Mouse (Mus musculus): ENCODE results near the gene Trim28. TPM values are rescaled to one million over a fixed set of nuclear protein-coding genes. Genes with fewer than 3 reads are reported as not detected.

Gene Trim28
- total RNA-seq (2021), result 100 to 1,000 TPM; 148 to 165 TPM

DNA sequence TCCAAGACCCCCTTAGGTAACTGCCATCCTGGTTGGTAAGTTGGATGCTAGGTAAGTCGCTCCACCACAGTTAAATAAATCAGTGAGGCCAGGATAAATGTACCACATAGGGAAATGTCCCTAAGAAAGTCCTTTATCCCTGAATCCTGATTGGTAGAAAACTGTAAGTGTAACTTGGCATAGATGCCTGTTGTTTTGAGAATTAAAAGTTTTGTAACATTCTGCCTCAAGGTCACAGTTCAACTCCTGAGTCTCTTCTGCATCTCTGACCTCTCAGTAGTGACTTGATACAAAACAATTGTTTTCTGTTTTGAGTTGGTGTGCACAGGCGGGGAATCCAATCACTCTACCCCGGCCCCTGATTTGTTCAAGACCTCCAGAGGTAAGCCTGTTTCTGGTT lies at the start of gene Trim28:
TSS of gene Trim28 (plus strand) at position 264 of the 400 bp plus-strand sequence.
- intact Hi-C loops (cut with DNase I), result no loop called here
- no peak for DNase-seq

DNA sequence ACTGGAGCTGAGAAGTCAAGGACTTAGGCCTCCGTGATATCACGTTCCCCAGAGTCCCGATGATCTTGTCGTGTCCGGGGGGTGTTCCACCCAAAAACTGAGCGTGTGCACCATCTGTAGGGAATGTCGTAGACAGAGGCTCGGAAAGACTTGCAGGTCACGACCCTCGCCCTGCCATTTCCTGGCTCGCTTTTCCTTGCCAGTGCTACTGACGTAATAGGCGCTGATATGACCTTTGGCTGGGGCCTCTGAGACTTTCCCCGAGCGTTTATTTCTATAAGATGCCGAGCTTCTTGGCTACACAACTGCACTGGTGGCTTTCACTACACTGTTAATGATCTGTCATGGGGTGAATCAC lies 49.1 kb upstream of the Trim28 start:
- DNase-seq, result no peak
- intact Hi-C loops (cut with DNase I), result loop anchor here (2.0 kb wide), 2 partner anchors 15 to 27 kb away; partner anchors contain the start of genes Rps5 and Zfp324

DNA sequence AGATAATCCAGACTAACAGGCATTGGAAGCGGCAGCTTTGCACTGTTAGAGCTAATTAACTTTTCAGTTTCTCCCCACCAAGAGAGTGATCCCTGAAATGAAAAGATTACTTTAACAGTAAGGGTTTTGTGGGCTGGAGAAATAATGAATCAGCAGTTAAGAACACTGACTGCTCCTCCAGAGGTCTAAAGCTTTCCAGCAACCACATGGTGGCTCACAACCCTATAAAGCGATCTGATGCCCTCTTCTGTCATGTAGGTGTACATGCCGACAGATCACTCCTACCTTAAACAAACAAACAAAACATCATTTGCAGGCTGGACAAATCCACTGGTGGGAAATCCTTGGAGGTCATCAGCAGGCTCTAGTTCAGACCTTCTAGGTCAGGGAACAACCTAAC lies 44.0 kb upstream of the Trim28 start:
- no peak for DNase-seq
- intact Hi-C loops (cut with DNase I), result no loop called here

GRCm38 (mm10) chr7:12957511-12957910 lies 41.4 kb upstream of the Trim28 start:
- no peak for DNase-seq
- intact Hi-C loops (cut with DNase I), result no loop called here

DNA sequence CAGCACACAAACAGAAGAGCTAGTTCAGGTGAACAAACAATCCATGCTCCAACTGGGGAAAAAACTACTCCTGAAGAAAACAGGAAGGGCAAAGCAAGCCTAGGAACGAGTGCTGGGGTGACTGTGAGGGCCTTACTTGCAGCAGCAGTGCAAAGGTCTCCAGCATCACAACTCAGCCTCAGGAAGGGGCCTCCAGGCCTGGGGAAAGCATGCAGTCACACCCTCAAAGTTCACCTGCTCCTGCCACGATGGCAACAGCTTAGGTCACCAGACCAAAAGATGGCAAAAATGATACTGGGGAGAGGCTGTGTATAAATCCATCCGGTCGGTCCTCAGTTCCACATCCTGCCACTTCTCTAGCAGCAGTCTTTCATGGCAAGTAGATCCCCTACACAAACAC lies 40.0 kb upstream of the Trim28 start:
- intact Hi-C loops (cut with DNase I), result no loop called here
- no peak for DNase-seq

GRCm38 (mm10) chr7:12959718-12960117 lies 39.2 kb upstream of the Trim28 start:
- intact Hi-C loops (cut with DNase I), result loop anchor here (5.0 kb wide), 1 partner anchor 37 kb away; the partner anchor contains the start of gene Rps5
- no peak for DNase-seq

DNA sequence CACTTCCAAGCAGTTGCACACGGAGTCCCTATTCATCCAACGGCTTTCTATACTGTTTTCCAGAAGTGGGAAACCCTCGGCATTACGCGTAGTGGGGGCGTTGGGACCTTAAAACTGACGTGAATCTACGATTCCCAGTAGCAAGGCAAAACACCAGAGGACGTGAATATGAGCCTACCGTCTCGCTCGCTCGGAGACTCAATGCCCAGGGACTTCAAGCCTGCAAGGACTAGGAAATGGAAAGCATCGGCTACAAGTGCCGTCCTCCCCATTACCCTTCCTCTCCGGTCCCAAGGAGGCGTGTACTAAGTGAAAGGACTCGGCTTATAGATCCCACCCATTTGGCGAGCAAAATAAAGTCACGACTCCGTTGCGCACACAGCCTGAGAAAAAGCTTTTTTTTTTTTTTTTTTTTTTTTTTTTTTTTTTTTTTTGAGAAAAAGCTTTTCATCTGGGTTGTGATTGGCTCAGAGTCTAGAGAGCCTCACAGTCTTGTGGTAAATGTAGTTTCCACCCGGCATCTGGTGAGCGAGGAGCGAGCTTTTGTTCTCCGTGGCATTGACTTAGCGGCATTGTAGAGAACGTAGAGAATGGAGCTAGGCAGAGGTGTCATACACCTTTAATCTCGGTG lies 37.3 kb upstream of the Trim28 start:
- DNase-seq, result peak; percentile 63 to 66
- intact Hi-C loops (cut with DNase I), result loop anchor here (5.0 kb wide), 1 partner anchor 39 kb away; the partner anchor contains the start of gene Rps5

- intact Hi-C loops (cut with DNase I), result loop anchor here (1.0 to 2.0 kb wide), 2 partner anchors 12 to 17 kb away; partner anchors contain the start of gene Zfp446
- peak; percentile 93 for DNase-seq
These were observed 33.2 kb upstream of the Trim28 start, which contains the start of gene Zfp324 for GRCm38 (mm10) chr7:12965678-12966091. TSS of gene Zfp324 (plus strand) at chr7:12965838.

- intact Hi-C loops (cut with DNase I), result no loop called here
- DNase-seq, result peak; percentile 68 to 70
These were observed 32.6 kb upstream of the Trim28 start for GRCm38 (mm10) chr7:12966104-12966845.

DNA sequence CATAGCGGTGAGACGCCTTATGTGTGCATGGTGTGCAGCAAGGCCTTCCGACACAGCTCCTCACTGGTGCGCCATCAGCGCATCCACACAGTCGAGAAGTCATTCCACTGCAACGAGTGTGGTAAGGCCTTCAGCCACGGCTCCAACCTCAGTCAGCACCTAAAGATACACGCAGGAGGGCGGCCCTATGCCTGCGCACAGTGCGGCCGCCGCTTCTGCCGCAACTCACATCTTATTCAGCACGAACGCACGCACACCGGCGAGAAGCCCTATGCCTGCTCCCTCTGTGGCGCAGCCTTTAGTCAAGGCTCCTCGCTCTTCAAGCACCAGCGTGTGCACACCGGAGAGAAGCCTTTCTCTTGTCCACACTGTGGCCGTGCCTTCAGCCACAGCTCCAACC lies 28.0 kb upstream of the Trim28 start:
- no peak for DNase-seq
- intact Hi-C loops (cut with DNase I), result no loop called here

DNA sequence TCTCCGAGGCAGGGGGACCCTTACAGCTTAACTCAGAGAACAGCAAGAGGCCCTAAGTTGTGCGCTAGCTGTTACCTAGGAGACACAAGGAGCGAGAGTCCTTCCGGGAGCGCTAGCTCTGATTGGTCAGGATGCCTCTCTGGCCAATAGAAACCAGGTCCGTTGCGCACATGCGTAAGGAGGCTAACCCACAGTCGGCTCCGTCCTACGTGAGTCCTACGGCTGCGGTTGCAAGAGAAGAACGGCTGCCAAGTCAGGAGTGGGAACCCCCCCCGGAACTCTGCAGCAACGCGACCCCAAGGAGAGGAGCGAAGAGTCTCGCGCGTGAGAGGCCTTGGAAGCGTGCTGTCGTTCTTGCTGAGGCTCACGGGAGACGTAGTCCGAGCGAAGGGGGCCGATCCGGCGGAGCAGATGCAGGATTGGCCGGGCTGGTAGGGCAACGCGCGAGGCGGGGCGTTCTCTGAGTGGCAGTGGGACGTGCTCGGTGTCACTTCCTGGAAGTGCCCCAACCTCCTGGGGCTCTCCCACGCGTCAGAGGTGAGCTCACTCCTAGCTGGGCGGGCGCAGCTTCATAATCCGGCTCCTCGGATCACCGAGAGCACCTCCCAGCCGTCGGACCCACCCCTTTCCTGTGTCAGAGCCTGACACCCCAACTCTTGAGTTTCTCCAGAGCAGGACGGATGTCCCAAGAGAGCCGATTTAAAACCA lies 21.1 kb upstream of the Trim28 start, which contains the start of gene Zfp446:
TSS of gene Zfp446 (plus strand) at position 167 of the 708 bp plus-strand sequence.
- peak; percentile 99 for DNase-seq
- intact Hi-C loops (cut with DNase I), result loop anchor here (1.0 to 5.0 kb wide), 3 partner anchors 13 to 59 kb away; partner anchors contain the start of genes Ube2m and Zfp324

GRCm38 (mm10) chr7:12978931-12979722 lies 19.8 kb upstream of the Trim28 start:
- peak in 1 of 2 experiments; percentile 19 for DNase-seq
- intact Hi-C loops (cut with DNase I), result loop anchor here (2.0 to 5.0 kb wide), 2 partner anchors 30 to 58 kb away; partner anchors contain the start of gene Ube2m

DNA sequence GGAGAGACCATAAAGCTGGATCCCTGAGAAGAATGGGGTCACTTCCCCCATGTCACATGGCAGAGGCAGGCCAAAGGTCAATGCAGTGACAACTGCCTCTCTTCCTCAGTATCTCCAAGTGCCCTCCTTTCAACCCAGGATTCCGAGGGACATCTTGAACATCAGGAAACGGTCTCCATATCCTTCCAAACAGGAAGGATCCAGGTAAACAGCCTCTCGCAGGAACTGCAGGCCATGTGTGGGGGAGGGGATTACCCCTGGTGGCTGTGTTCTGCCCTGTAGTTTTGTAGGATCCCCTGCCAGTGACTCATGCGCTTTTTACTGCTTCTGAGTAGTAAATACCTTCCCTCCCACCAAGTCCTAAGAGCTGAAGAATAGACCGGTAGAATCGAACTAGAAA lies 19.1 kb upstream of the Trim28 start:
- intact Hi-C loops (cut with DNase I), result loop anchor here (2.0 to 5.0 kb wide), 2 partner anchors 29 to 58 kb away; partner anchors contain the start of gene Ube2m
- no peak for DNase-seq

DNA sequence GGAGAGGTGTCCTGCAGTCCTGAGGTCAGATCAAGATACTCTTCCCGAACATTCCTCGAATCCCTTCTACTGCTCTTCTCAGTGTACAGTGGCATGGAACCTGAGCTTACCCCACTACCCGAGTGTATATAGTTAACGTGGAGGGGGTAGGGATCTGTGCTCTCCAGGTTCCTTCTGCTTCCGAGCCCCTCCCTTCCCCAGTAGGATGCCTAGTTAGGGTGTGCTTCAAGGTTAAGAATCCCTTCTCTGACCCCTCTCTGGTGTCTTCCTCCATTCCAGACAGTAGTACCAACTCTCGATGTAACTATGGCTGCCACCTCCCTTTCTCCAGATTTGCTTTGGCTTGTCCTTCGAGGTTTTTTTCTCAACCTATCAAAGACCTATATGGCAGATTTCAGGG lies 18.6 kb upstream of the Trim28 start:
- DNase-seq, result no peak
- intact Hi-C loops (cut with DNase I), result no loop called here

GRCm38 (mm10) chr7:12985724-12986123 lies 13.2 kb upstream of the Trim28 start:
- intact Hi-C loops (cut with DNase I), result loop anchor here (2.0 kb wide), 1 partner anchor 61 kb away; no protein-coding TSS in a partner anchor
- no peak for DNase-seq

DNA sequence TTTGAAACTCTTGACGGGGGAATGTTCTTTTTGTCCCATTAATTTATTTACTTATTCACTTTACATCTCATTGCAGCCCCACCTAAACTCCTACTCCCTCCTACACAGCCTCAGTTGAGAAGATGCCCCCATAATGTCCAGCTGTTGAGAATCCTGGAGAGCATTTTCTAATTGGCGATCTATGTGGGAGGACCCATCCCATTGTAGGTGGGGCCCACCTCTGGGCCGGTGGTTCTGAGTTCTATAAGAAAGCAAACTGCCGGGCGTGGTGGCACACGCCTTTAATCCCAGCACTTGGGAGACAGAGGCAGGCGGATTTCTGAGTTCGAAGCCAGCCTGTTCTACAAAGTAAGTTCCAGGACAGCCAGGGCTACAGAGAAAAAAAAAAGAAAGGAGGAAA lies 12.0 kb upstream of the Trim28 start:
- DNase-seq, result no peak
- intact Hi-C loops (cut with DNase I), result no loop called here

DNA sequence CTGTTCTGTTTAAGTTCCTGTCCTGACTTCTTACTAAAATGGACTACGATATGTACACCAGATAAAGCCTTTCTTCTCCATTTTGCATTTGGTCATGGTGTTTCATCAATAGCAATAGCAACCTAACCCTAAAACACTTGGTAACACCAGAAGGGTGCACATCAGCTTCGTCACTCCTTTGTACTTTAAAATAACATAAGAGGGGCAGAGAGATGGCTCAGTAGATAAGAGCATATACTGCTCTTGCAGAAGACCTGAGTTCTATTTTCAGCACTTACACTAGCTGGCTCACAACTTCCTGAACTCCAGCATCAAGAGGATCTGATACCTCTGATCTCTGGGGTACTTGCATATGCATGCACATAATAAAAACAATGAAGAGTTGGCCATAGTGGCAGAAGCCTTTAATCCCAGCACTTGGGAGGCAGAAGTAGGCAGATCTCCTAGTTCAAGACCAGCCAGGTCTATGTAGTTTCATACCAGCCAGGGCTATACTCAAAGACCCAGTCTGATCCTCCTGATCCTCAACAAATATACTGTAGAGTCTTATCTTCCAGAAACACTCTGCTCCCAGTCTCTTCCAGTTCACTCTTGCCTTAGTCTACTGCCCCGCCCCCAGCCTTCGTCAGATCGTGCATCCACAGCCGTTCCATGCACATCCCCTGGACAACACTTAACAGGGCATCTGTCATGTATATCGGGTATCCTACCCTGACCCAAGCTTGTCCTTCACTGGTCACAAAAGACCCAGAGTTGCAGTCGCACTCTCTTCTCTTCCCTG lies 11.3 kb upstream of the Trim28 start:
- DNase-seq, result no peak
- intact Hi-C loops (cut with DNase I), result no loop called here

- intact Hi-C loops (cut with DNase I), result no loop called here
- peak; percentile 12 to 31 for DNase-seq
These were observed 6.7 kb upstream of the Trim28 start for GRCm38 (mm10) chr7:12992222-12992621.

- intact Hi-C loops (cut with DNase I), result no loop called here
These were observed 5.8 kb upstream of the Trim28 start for GRCm38 (mm10) chr7:12993148-12993547.

More at GRCm38 (mm10) chr7:12993148-12993547, 5.8 kb upstream of the Trim28 start:
- no peak for DNase-seq
